Mouse (Mus musculus) midbrain, embryonic 15.5 days (tissue): ENCODE data around the gene Mllt10. TPM values are rescaled to one million over a fixed set of nuclear protein-coding genes. Genes with fewer than 3 reads are reported as not detected.

ENCODE experiments used
- ATAC-seq: fragments of 200-750 bp; cut with Nextera tagmentation; replicated peaks from 2 replicates; pipeline ENCODE4 v1.8.0; 2017; ENCODE audit warnings: moderate TSS enrichment
- H3K27ac ChIP-seq: fragments of 300-500 bp; sonication (generic); 2 replicates; pipeline ENCODE4 v1.5.1; 2015; ENCODE audit warnings: mild to moderate bottlenecking, inconsistent platforms
- H3K27me3 ChIP-seq: fragments of 300-500 bp; sonication (generic); replicated peaks from 2 replicates; pipeline ENCODE4 v1.6.1; 2015; ENCODE audit warnings: inconsistent platforms
- H3K36me3 ChIP-seq: fragments of 300-500 bp; sonication (generic); replicated peaks from 2 replicates; pipeline ENCODE4 v1.6.1; 2015; ENCODE audit warnings: inconsistent platforms
- H3K4me1 ChIP-seq: fragments of 300-500 bp; sonication (generic); 2 replicates; pipeline ENCODE4 v1.6.1; 2015; ENCODE audit warnings: inconsistent platforms
- H3K4me2 ChIP-seq: fragments of 300-500 bp; sonication (generic); 2 replicates; pipeline ENCODE4 v1.6.1; 2015; ENCODE audit warnings: inconsistent platforms, mild to moderate bottlenecking, moderate library complexity
- H3K4me3 ChIP-seq: fragments of 300-500 bp; sonication (generic); 2 replicates; pipeline ENCODE4 v1.5.1; 2015; ENCODE audit warnings: mild to moderate bottlenecking, inconsistent platforms
- H3K9ac ChIP-seq: fragments of 300-500 bp; sonication (generic); 2 replicates; pipeline ENCODE4 v1.6.1; 2015; ENCODE audit warnings: mild to moderate bottlenecking, inconsistent platforms
- H3K9me3 ChIP-seq: fragments of 300-500 bp; sonication (generic); 2 replicates; pipeline ENCODE4 v1.6.1; 2016; ENCODE audit warnings: inconsistent platforms
- WGBS: fragments of 180-500 bp; shearing (Covaris S2); methylation state at CpG from one replicate; pipeline ENCODE4 v1.1.7; 2015; ENCODE audit warnings: mixed read lengths; 5-methylcytosine and 5-hydroxymethylcytosine counted together
- polyA plus RNA-seq: library from polyadenylated mRNA; unstranded; fragments of >200 nt; fragmentation: Nextera tagmentation; extraction: Ambion mirVana; gene quantifications from 2 replicates; pipeline ENCODE4 v1.2.1, GENCODE M21; 2015

Mllt10 gene
- polyA plus RNA-seq, 1 experiment from 2014 or later: 49.9 TPM

GRCm38 (mm10) chr2:18058146-18058708 is 3.2 kb downstream of the Mllt10 start:
- no peak for ATAC-seq
- no peaks in the 10 kb centered on the region for H3K36me3 ChIP-seq
- peak overlapping the region; percentile 79 for H3K4me2 ChIP-seq
- H3K27me3 ChIP-seq: no peaks in the 10 kb centered on the region
- no peaks in the 10 kb centered on the region for H3K9me3 ChIP-seq
- 13% methylated on average over 9 of the region's 9 CpGs for WGBS
- peak overlapping the region; percentile 76 for H3K4me3 ChIP-seq
- H3K9ac ChIP-seq: peak overlapping the region; percentile 75
- H3K4me1 ChIP-seq: peaks cover 17% of the 10 kb centered on the region
- H3K27ac ChIP-seq: peak overlapping the region; percentile 99

- ATAC-seq: no peak
- H3K9me3 ChIP-seq: no peaks in the 10 kb centered on the region
- WGBS: 33% methylated on average over 2 of the region's 2 CpGs
- H3K4me3 ChIP-seq: no peak overlapping the region
- H3K4me1 ChIP-seq: peaks cover 17% of the 10 kb centered on the region
- no peak overlapping the region for H3K9ac ChIP-seq
- no peak overlapping the region for H3K27ac ChIP-seq
- H3K27me3 ChIP-seq: no peaks in the 10 kb centered on the region
- H3K4me2 ChIP-seq: 0 out of 2 replicates have a peak overlapping the region, but pooled peaks have one; percentile 79
- no peaks in the 10 kb centered on the region for H3K36me3 ChIP-seq
Observed at GRCm38 (mm10) chr2:18059063-18059462, 4.0 kb downstream of the Mllt10 start.

GRCm38 (mm10) chr2:18059891-18060290 is 4.9 kb downstream of the Mllt10 start:
- H3K4me2 ChIP-seq: no peak overlapping the region
- no peak overlapping the region for H3K27ac ChIP-seq
- H3K4me1 ChIP-seq: peaks cover 16% of the 10 kb centered on the region
- H3K36me3 ChIP-seq: no peaks in the 10 kb centered on the region
- no peaks in the 10 kb centered on the region for H3K9me3 ChIP-seq
- WGBS: 59% methylated on average over 1 of the region's 1 CpGs
- H3K9ac ChIP-seq: no peak overlapping the region
- no peaks in the 10 kb centered on the region for H3K27me3 ChIP-seq
- ATAC-seq: no peak
- H3K4me3 ChIP-seq: no peak overlapping the region

- Histone ChIP-seq H3K27me3 (no peaks in the 10 kb centered on the region), H3K4me3 (no peak overlapping the region), H3K27ac (no peak overlapping the region), H3K4me2 (no peak overlapping the region), H3K9ac (no peak overlapping the region), H3K4me1 (peaks cover 12% of the 10 kb centered on the region), H3K36me3 (no peaks in the 10 kb centered on the region), H3K9me3 (no peaks in the 10 kb centered on the region)
- 53% methylated on average over 1 of the region's 1 CpGs for WGBS
- ATAC-seq: no peak
Observed at GRCm38 (mm10) chr2:18060396-18060795, 5.4 kb downstream of the Mllt10 start.

- H3K27me3 ChIP-seq: no peaks in the 10 kb centered on the region
- under 1% methylated on average over 18 of the region's 18 CpGs for WGBS
- no peaks in the 10 kb centered on the region for H3K36me3 ChIP-seq
Observed at GRCm38 (mm10) chr2:18063763-18064251, 8.8 kb downstream of the Mllt10 start.

GRCm38 (mm10) chr2:18064356-18064858 is 9.4 kb downstream of the Mllt10 start:
- no peaks in the 10 kb centered on the region for H3K36me3 ChIP-seq
- peak overlapping the region; percentile 80 for H3K4me3 ChIP-seq
- peak; percentile 97 for ATAC-seq
- peak overlapping the region; percentile 90 for H3K9ac ChIP-seq
- under 1% methylated on average over 37 of the region's 58 CpGs for WGBS
- H3K4me1 ChIP-seq: peaks cover 15% of the 10 kb centered on the region
- H3K9me3 ChIP-seq: no peaks in the 10 kb centered on the region
- H3K27ac ChIP-seq: peak overlapping the region; percentile 99
- peak overlapping the region; percentile 80 for H3K4me2 ChIP-seq
- H3K27me3 ChIP-seq: no peaks in the 10 kb centered on the region

More at GRCm38 (mm10) chr2:18063763-18064251, 8.8 kb downstream of the Mllt10 start:
- peak overlapping the region; percentile 80 for H3K4me3 ChIP-seq
- H3K4me1 ChIP-seq: peaks cover 15% of the 10 kb centered on the region
- peak overlapping the region; percentile 80 for H3K4me2 ChIP-seq
- no peaks in the 10 kb centered on the region for H3K9me3 ChIP-seq
- peak overlapping the region; percentile 90 for H3K9ac ChIP-seq
- H3K27ac ChIP-seq: peak overlapping the region; percentile 99
- ATAC-seq: peak; percentile 65

GRCm38 (mm10) chr2:18064941-18065707 is 10.1 kb downstream of the Mllt10 start:
- Histone ChIP-seq H3K4me3 (peak overlapping the region; percentile 80), H3K9ac (peak overlapping the region; percentile 90), H3K4me2 (peak overlapping the region; percentile 80), H3K4me1 (peaks cover 15% of the 10 kb centered on the region), H3K9me3 (no peaks in the 10 kb centered on the region), H3K27ac (peak overlapping the region; percentile 99), H3K36me3 (no peaks in the 10 kb centered on the region), H3K27me3 (no peaks in the 10 kb centered on the region)
- ATAC-seq: peak; percentile 73
- WGBS: under 1% methylated on average over 47 of the region's 85 CpGs

- Histone ChIP-seq H3K9me3 (no peaks in the 10 kb centered on the region), H3K4me1 (peaks cover 15% of the 10 kb centered on the region), H3K27me3 (no peaks in the 10 kb centered on the region), H3K4me2 (peak overlapping the region; percentile 80), H3K4me3 (peak overlapping the region; percentile 80), H3K9ac (peak overlapping the region; percentile 90), H3K36me3 (no peaks in the 10 kb centered on the region), H3K27ac (peak overlapping the region; percentile 99)
- peak; percentile 30 for ATAC-seq
- 2% methylated on average over 6 of the region's 6 CpGs for WGBS
Observed at GRCm38 (mm10) chr2:18065708-18066030, 10.6 kb downstream of the Mllt10 start.

- Histone ChIP-seq H3K4me1 (peaks cover 15% of the 10 kb centered on the region), H3K9me3 (no peaks in the 10 kb centered on the region), H3K27ac (no peak overlapping the region), H3K27me3 (no peaks in the 10 kb centered on the region), H3K36me3 (no peaks in the 10 kb centered on the region), H3K4me3 (no peak overlapping the region), H3K4me2 (no peak overlapping the region), H3K9ac (no peak overlapping the region)
- no peak for ATAC-seq
Observed at GRCm38 (mm10) chr2:18066436-18066835, 11.4 kb downstream of the Mllt10 start.

- 80% methylated on average over 4 of the region's 4 CpGs for WGBS
Observed at GRCm38 (mm10) chr2:18068071-18068796, 13.2 kb downstream of the Mllt10 start.

GRCm38 (mm10) chr2:18071947-18072346 is 16.9 kb downstream of the Mllt10 start:
- Histone ChIP-seq H3K4me1 (no peaks in the 10 kb centered on the region), H3K4me3 (no peak overlapping the region), H3K9me3 (no peaks in the 10 kb centered on the region), H3K9ac (no peak overlapping the region), H3K27me3 (no peaks in the 10 kb centered on the region), H3K36me3 (0 out of 2 replicates have a peak, but pooled peaks cover 3% of the 10 kb centered on the region), H3K4me2 (no peak overlapping the region), H3K27ac (no peak overlapping the region)
- 93% methylated on average over 2 of the region's 2 CpGs for WGBS
- no peak for ATAC-seq

More at GRCm38 (mm10) chr2:18068071-18068796, 13.2 kb downstream of the Mllt10 start:
- no peaks in the 10 kb centered on the region for H3K27me3 ChIP-seq
- H3K36me3 ChIP-seq: no peaks in the 10 kb centered on the region
- H3K9me3 ChIP-seq: no peaks in the 10 kb centered on the region
- no peak overlapping the region for H3K4me3 ChIP-seq
- no peak overlapping the region for H3K4me2 ChIP-seq
- no peak for ATAC-seq
- no peak overlapping the region for H3K27ac ChIP-seq
- no peak overlapping the region for H3K9ac ChIP-seq
- H3K4me1 ChIP-seq: peaks cover 15% of the 10 kb centered on the region
